Mouse (Mus musculus): Measurements from ENCODE around the gene C1s2.
"Not testable (repeated sequence)": the region's sequence is repeated elsewhere in the genome, so short reads cannot be mapped to it uniquely, and the experiment has no call there.

C1s2 gene

GRCm38 (mm10) chr6:124640997-124641396, 5.1 kb upstream of the C1s2 start:
- CTCF ChIA-PET = no interaction called here

GRCm38 (mm10) chr6:124640041-124640440, 4.2 kb upstream of the C1s2 start:
- CTCF ChIA-PET = interaction anchor here (0.9 kb wide), 1 partner anchor 50 kb away, joined by 3 read pairs; no protein-coding TSS in a partner anchor

- CTCF ChIA-PET = not testable (repeated sequence)
Observed at GRCm38 (mm10) chr6:124636858-124637460, 1.1 kb upstream of the C1s2 start.

GRCm38 (mm10) chr6:124630763-124631162, 5.1 kb downstream of the C1s2 start:
- CTCF ChIA-PET = no interaction called here

- CTCF ChIA-PET = not testable (repeated sequence)
Observed at GRCm38 (mm10) chr6:124626184-124626583, 9.7 kb downstream of the C1s2 start.

- CTCF ChIA-PET = no interaction called here
Observed at GRCm38 (mm10) chr6:124625612-124626011, 10.3 kb downstream of the C1s2 start.

- CTCF ChIA-PET = no interaction called here
Observed at GRCm38 (mm10) chr6:124602031-124602430, 33.9 kb downstream of the C1s2 start.

- CTCF ChIA-PET = no interaction called here
Observed at GRCm38 (mm10) chr6:124593121-124593520, 42.8 kb downstream of the C1s2 start.

- CTCF ChIA-PET = no interaction called here
Observed at GRCm38 (mm10) chr6:124592186-124592700, 43.6 kb downstream of the C1s2 start.

- CTCF ChIA-PET = no interaction called here
Observed at GRCm38 (mm10) chr6:124588771-124589170, 47.1 kb downstream of the C1s2 start.

- CTCF ChIA-PET = no interaction called here
Observed at GRCm38 (mm10) chr6:124586266-124586665, 49.6 kb downstream of the C1s2 start.

GRCm38 (mm10) chr6:124585761-124586160, 50.1 kb downstream of the C1s2 start:
- CTCF ChIA-PET = no interaction called here

- CTCF ChIA-PET = no interaction called here
Observed at GRCm38 (mm10) chr6:124584935-124585334, 51.0 kb downstream of the C1s2 start.

- CTCF ChIA-PET = no interaction called here
Observed at GRCm38 (mm10) chr6:124582231-124582630, 53.7 kb downstream of the C1s2 start.

GRCm38 (mm10) chr6:124580155-124580554, 55.7 kb downstream of the C1s2 start:
- CTCF ChIA-PET = not testable (repeated sequence)

- CTCF ChIA-PET = not testable (repeated sequence)
Observed at GRCm38 (mm10) chr6:124575155-124575678, 60.7 kb downstream of the C1s2 start.

All from spleen, embryonic (tissue).